Mouse (Mus musculus): ENCODE data around the gene Smyd4.

Smyd4 gene

GRCm38 (mm10) chr11:75452081-75452480 lies 103.8 kb downstream of the Smyd4 start:
- no peak for DNase-seq (ENCODE audit: low read depth, low spot score)

- no peak for DNase-seq (ENCODE audit: low read depth, low spot score)
Observed at GRCm38 (mm10) chr11:75452812-75453557, 104.8 kb downstream of the Smyd4 start.

- peak; percentile 96 for DNase-seq (ENCODE audit: low read depth, low spot score)
Observed at GRCm38 (mm10) chr11:75453991-75454930, 106.0 kb downstream of the Smyd4 start, which contains the start of gene Wdr81. Gene Wdr81, minus strand, starts transcription at chr11:75454717.

All from brain, adult 2 months (tissue).